ENCODE assay signal across 8 mouse cellular contexts in the genomic region with DNA sequence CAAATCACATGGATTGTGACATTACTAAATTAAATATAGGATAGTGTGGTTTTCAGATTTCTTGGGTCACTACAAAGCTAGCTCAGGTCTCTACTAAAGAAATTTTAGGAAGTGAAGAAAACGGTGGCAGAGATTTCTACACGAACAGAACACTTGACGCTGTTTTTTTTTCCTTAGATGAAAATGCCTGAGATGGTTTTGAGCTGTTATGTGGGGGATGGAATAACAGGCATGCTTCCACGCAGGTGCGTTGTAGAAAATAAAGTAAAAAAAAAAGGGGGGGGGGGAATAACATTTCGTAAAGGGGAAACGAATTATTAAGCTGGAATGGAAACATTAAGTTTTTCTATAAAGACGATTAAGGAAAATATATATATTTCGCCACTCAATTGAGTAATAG. TPM values are rescaled to one million over a fixed set of nuclear protein-coding genes. Genes with fewer than 3 reads are reported as not detected.
DNase-seq lines count a peak whose midpoint lies in the region; ATAC-seq and TF ChIP-seq lines count a peak whose summit lies in the region.

No protein-coding gene starts in this region.

- no peak for TF ChIP-seq CTCF in G1E (IDR thresholded peaks at IDR 0.05; ENCODE audit: low read depth, low read length)

- WGBS in heart, embryonic 12.5 days = 21% methylated on average over 9 of the region's 9 CpGs
- WGBS in hindbrain, embryonic 11.5 days = 36% methylated on average over 9 of the region's 9 CpGs

- no peaks in the 10 kb centered on the region for H3K9me3 ChIP-seq in heart, embryonic 12.5 days (replicated peaks)
- no peaks in the 10 kb centered on the region for H3K9me3 ChIP-seq in G1E (replicated peaks)
- no peaks in the 10 kb centered on the region for H3K9me3 ChIP-seq in hindbrain, embryonic 11.5 days (ENCODE audit: control insufficient read depth, low read length)
- H3K9me3 ChIP-seq in megakaryocyte, embryonic 14.5 days = no peaks in the 10 kb centered on the region

- no peak overlapping the region for H3K27ac ChIP-seq in heart, embryonic 12.5 days (ENCODE audit: poor library complexity, severe bottlenecking)
- H3K27ac ChIP-seq in hindbrain, embryonic 11.5 days (ENCODE audit: low read depth, low read length) = no peak overlapping the region

- peak overlapping the region; percentile 99 for H3K9ac ChIP-seq in heart, embryonic 12.5 days
- H3K9ac ChIP-seq in hindbrain, embryonic 11.5 days (ENCODE audit: low read depth, low read length) = peak overlapping the region; percentile 84; the same call in 1 of the 2 replicates

- H3K27me3 ChIP-seq in heart, embryonic 12.5 days (replicated peaks) = no peaks in the 10 kb centered on the region
- H3K27me3 ChIP-seq in G1E (ENCODE audit: insufficient read depth, low read length) = no peaks in the 10 kb centered on the region
- no peaks in the 10 kb centered on the region for H3K27me3 ChIP-seq in hindbrain, embryonic 11.5 days (ENCODE audit: control insufficient read depth, insufficient read depth, low read length)
- H3K27me3 ChIP-seq in megakaryocyte, embryonic 14.5 days (replicated peaks) = no peaks in the 10 kb centered on the region

- no peak for DNase-seq in heart, postnatal 4 days
- DNase-seq in G1E (ENCODE audit: low spot score) = no peak
- DNase-seq in hindbrain, embryonic 11.5 days (ENCODE audit: low spot score) = no peak
- no peak for DNase-seq in retina, embryonic 14.5 days (ENCODE audit: low spot score)
- no peak for DNase-seq in retina, postnatal 1 day

- no peak for ATAC-seq in heart, embryonic 12.5 days (ENCODE audit: insufficient number of reproducible peaks, low FRiP score)
- ATAC-seq in G1E (ENCODE audit: extremely low read depth, insufficient number of reproducible peaks, low FRiP score, poor library complexity, severe bottlenecking) = no peak
- ATAC-seq in hindbrain, embryonic 11.5 days (ENCODE audit: low FRiP score) = no peak
- no peak for ATAC-seq in CD4-positive, CD25-positive, alpha-beta regulatory T cell, adult 4 months

- H3K4me1 ChIP-seq in heart, embryonic 12.5 days (replicated peaks) = peaks cover 21% of the 10 kb centered on the region
- peaks cover 36% of the 10 kb centered on the region for H3K4me1 ChIP-seq in G1E (ENCODE audit: insufficient read depth, low read depth, low read length)
- peaks cover 2% of the 10 kb centered on the region for H3K4me1 ChIP-seq in hindbrain, embryonic 11.5 days (replicated peaks; ENCODE audit: control insufficient read depth, insufficient read depth, low read length)
- H3K4me1 ChIP-seq in megakaryocyte, embryonic 14.5 days = peaks cover 37% of the 10 kb centered on the region

- H3K4me2 ChIP-seq in heart, embryonic 12.5 days = peak overlapping the region; percentile 83
- H3K4me2 ChIP-seq in hindbrain, embryonic 11.5 days (replicated peaks; ENCODE audit: low read depth, low read length) = peak overlapping the region; percentile 80

- H3K36me3 ChIP-seq in heart, embryonic 12.5 days = peaks cover 2% of the 10 kb centered on the region; the same call in 1 of the 2 replicates
- H3K36me3 ChIP-seq in G1E (replicated peaks) = peaks cover 20% of the 10 kb centered on the region
- no peaks in the 10 kb centered on the region for H3K36me3 ChIP-seq in hindbrain, embryonic 11.5 days (ENCODE audit: control insufficient read depth, insufficient read depth, low read length)
- peaks cover 3% of the 10 kb centered on the region for H3K36me3 ChIP-seq in megakaryocyte, embryonic 14.5 days (replicated peaks; ENCODE audit: low read length)

- peak overlapping the region; percentile 100 for H3K4me3 ChIP-seq in heart, embryonic 12.5 days
- H3K4me3 ChIP-seq in G1E (ENCODE audit: low read depth, low read length) = peak overlapping the region; percentile 78
- peak overlapping the region; percentile 92 for H3K4me3 ChIP-seq in hindbrain, embryonic 11.5 days (ENCODE audit: low read depth, low read length)
- H3K4me3 ChIP-seq in megakaryocyte, embryonic 14.5 days (replicated peaks) = peak overlapping the region; percentile 95

RNA-seq across cellular contexts. Expression of a gene that starts 0.5 kb away (rescaled TPM):
- 165 and 170 TPM in 2 replicates for polyA plus RNA-seq in heart, embryonic 12.5 days (2016; fragmentation: Nextera tagmentation; extraction: Ambion mirVana)
- 100 to 1,000 TPM; 125 to 126 TPM for total RNA-seq in heart, postnatal 4 days (2021)
- 121 and 134 TPM in 2 replicates for total RNA-seq in G1E (2014; fragmentation: Nextera tagmentation)
- total RNA-seq in G1E (2017) = 77.5 and 100 TPM in 2 replicates
- 276 and 281 TPM in 2 replicates for polyA plus RNA-seq in G1E (2012)
- 137 and 141 TPM in 2 replicates for polyA plus RNA-seq in hindbrain, embryonic 11.5 days (2014; fragmentation: Nextera tagmentation; extraction: Ambion mirVana)
- 22.1 and 57.2 TPM in 2 replicates for polyA plus RNA-seq in megakaryocyte, embryonic 14.5 days (2012; ENCODE audit: insufficient read depth, low replicate concordance)
- polyA plus RNA-seq in CD4-positive, CD25-positive, alpha-beta regulatory T cell, adult 4 months (2017; shearing (Covaris generic)) = 10 to 100 TPM; 64.8 to 65.3 TPM

RNA-seq across cellular contexts. Expression of a gene that starts 0.7 kb away (rescaled TPM):
- 30.9 and 34.0 TPM in 2 replicates for polyA plus RNA-seq in heart, embryonic 12.5 days (2016; fragmentation: Nextera tagmentation; extraction: Ambion mirVana)
- total RNA-seq in heart, postnatal 4 days (2021) = 10 to 100 TPM; 29.8 to 35.1 TPM
- total RNA-seq in G1E (2014; fragmentation: Nextera tagmentation) = 13.2 and 18.1 TPM in 2 replicates
- total RNA-seq in G1E (2017) = 13.4 and 15.1 TPM in 2 replicates
- 8.7 and 9.4 TPM in 2 replicates for polyA plus RNA-seq in G1E (2012)
- polyA plus RNA-seq in hindbrain, embryonic 11.5 days (2014; fragmentation: Nextera tagmentation; extraction: Ambion mirVana) = 12.5 and 13.1 TPM in 2 replicates
- polyA plus RNA-seq in megakaryocyte, embryonic 14.5 days (2012; ENCODE audit: insufficient read depth, low replicate concordance) = 5.3 and 9.9 TPM in 2 replicates
- 10 to 100 TPM; 13.3 to 19.6 TPM for polyA plus RNA-seq in CD4-positive, CD25-positive, alpha-beta regulatory T cell, adult 4 months (2017; shearing (Covaris generic))

RNA-seq across cellular contexts. Expression of a gene that starts 37.1 kb away (rescaled TPM):
- 24.0 and 27.5 TPM in 2 replicates for polyA plus RNA-seq in heart, embryonic 12.5 days (2016; fragmentation: Nextera tagmentation; extraction: Ambion mirVana)
- total RNA-seq in heart, postnatal 4 days (2021) = 10 to 100 TPM; 29.0 to 30.9 TPM
- total RNA-seq in G1E (2014; fragmentation: Nextera tagmentation) (77.1 and 91.9 TPM in 2 replicates), G1E (2017) (31.8 and 33.1 TPM in 2 replicates)
- 9.1 and 9.9 TPM in 2 replicates for polyA plus RNA-seq in G1E (2012)
- polyA plus RNA-seq in hindbrain, embryonic 11.5 days (2014; fragmentation: Nextera tagmentation; extraction: Ambion mirVana) = 36.8 and 54.2 TPM in 2 replicates
- 2.7 TPM in 1 of 2 replicates, not detected in the other for polyA plus RNA-seq in megakaryocyte, embryonic 14.5 days (2012; ENCODE audit: insufficient read depth, low replicate concordance)
- polyA plus RNA-seq in CD4-positive, CD25-positive, alpha-beta regulatory T cell, adult 4 months (2017; shearing (Covaris generic)) = 10 to 100 TPM; 19.4 to 23.0 TPM
